Mouse (Mus musculus) heart, postnatal 0 days (tissue): ENCODE results near the gene Zfyve26. TPM values are rescaled to one million over a fixed set of nuclear protein-coding genes. Genes with fewer than 3 reads are reported as not detected.
A peak's percentile ranks its signal among the peaks of the same experiment; 100 is the strongest.

ENCODE experiments used
- ATAC-seq: fragments of 200-750 bp; cut with Nextera tagmentation; 2 replicates; pipeline ENCODE4 v1.8.0; 2017; ENCODE audit warnings: low read depth, moderate number of reproducible peaks, moderate library complexity; ENCODE audit not compliant: insufficient read depth
- DNase-seq: peaks from one replicate; pipeline ENCODE4 v3.0.0-alpha.2; 2016; ENCODE audit warnings: low spot score
- H3K27ac ChIP-seq: fragments of 300-500 bp; sonication (generic); 2 replicates; pipeline ENCODE4 v1.5.1; 2014; ENCODE audit warnings: low read depth, mild to moderate bottlenecking
- H3K27me3 ChIP-seq: fragments of 300-500 bp; sonication (generic); 2 replicates; pipeline ENCODE4 v1.6.1; 2014; ENCODE audit warnings: low read length, mixed read lengths; ENCODE audit not compliant: control insufficient read depth, insufficient read depth
- H3K36me3 ChIP-seq: fragments of 300-500 bp; sonication (generic); replicated peaks from 2 replicates; pipeline ENCODE4 v1.6.1; 2014; ENCODE audit warnings: low read length, mixed read lengths; ENCODE audit not compliant: control insufficient read depth, insufficient read depth
- H3K4me1 ChIP-seq: fragments of 300-500 bp; sonication (generic); 2 replicates; pipeline ENCODE4 v1.6.1; 2014; ENCODE audit warnings: antibody characterized with exemption; ENCODE audit not compliant: control insufficient read depth, insufficient read depth
- H3K4me2 ChIP-seq: fragments of 300-500 bp; sonication (generic); 2 replicates; pipeline ENCODE4 v1.6.1; 2014; ENCODE audit warnings: low read depth, mild to moderate bottlenecking, low read length, moderate library complexity
- H3K4me3 ChIP-seq: fragments of 300-500 bp; sonication (generic); 2 replicates; pipeline ENCODE4 v1.5.1; 2014; ENCODE audit warnings: low read depth, low read length
- H3K9ac ChIP-seq: fragments of 300-500 bp; sonication (generic); replicated peaks from 2 replicates; pipeline ENCODE4 v1.6.1; 2014; ENCODE audit warnings: low read depth, low read length, mixed read lengths
- H3K9me3 ChIP-seq: fragments of 300-500 bp; sonication (generic); replicated peaks from 2 replicates; pipeline ENCODE4 v1.6.1; 2016; ENCODE audit warnings: low read length; ENCODE audit not compliant: control insufficient read depth
- CTCF ChIP-seq: IDR thresholded peaks from 2 replicates; pipeline ENCODE4 v1.5.1; 2016; ENCODE audit warnings: antibody characterized with exemption, control low read depth, low read depth
- EP300 ChIP-seq: IDR thresholded peaks from 2 replicates; pipeline ENCODE4 v1.6.1; 2016; ENCODE audit warnings: antibody characterized with exemption, low read depth
- WGBS: fragments of 180-500 bp; shearing (Covaris S2); extraction: QIAGEN DNeasy Blood & Tissue Kit; methylation state at CpG from one replicate; pipeline ENCODE4 v1.1.7; 2014; 5-methylcytosine and 5-hydroxymethylcytosine counted together
- polyA plus RNA-seq: library from polyadenylated mRNA; unstranded; fragments of >200 nt; fragmentation: Nextera tagmentation; extraction: Ambion mirVana; gene quantifications from 2 replicates; pipeline ENCODE4 v1.2.1, GENCODE M21; 2015
- total RNA-seq: library from RNA; depleted of rRNA; stranded (reverse); fragments of >200 nt; gene quantifications from 2 replicates; pipeline ENCODE4 v1.2.3, GENCODE M21; 2014; ENCODE audit warnings: low replicate concordance

Gene Zfyve26
- total and polyA plus RNA-seq, 2 experiments from 2014 or later = 4.5 to 17.0 TPM

GRCm38 (mm10) chr12:79297121-79297576 is 1.0 kb upstream of the Zfyve26 start, which contains the start of gene Rad51b:
Gene Rad51b, plus strand, starts transcription at chr12:79297282.
- 0 out of 2 replicates have a peak, but pooled peaks cover 9% of the 10 kb centered on the region for H3K36me3 ChIP-seq
- ATAC-seq (peak; percentile 81), DNase-seq (peak; percentile 91)
- peaks cover 14% of the 10 kb centered on the region for H3K4me1 ChIP-seq
- H3K4me3 ChIP-seq = peak within 1 kb of the TSS; percentile 69
- no peaks in the 10 kb centered on the region for H3K27me3 ChIP-seq
- H3K4me2 ChIP-seq = peak within 1 kb of the TSS; percentile 89
- peak within 1 kb of the TSS; percentile 60 for H3K27ac ChIP-seq
- WGBS = under 1% methylated on average over 21 of the region's 21 CpGs
- TF ChIP-seq CTCF (no peak), EP300 (no peak)
- H3K9ac ChIP-seq = peak within 1 kb of the TSS; percentile 58
- no peaks in the 10 kb centered on the region for H3K9me3 ChIP-seq

DNA sequence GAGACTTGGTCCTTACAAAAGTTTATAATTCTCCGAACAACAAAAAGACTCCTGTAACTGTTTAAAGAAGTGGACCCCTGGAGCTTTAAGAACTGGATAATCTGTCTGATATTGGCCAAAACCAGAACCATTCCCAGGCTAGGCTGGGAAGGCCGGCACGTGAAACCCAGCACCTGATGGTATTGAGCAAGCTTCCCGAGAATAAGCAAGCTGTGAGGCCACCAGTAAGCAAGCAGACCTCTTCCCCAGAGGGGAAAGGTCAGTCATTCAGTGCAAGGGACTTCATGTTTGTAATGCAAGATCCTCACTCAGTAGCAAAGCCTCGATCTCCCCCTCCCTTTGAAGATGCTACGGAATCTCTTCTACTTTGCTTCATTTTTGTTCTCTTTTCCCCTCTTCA is 3.2 kb downstream of the Zfyve26 start:
- 83% methylated on average over 6 of the region's 6 CpGs for WGBS
- Histone ChIP-seq H3K27me3 (no peaks in the 10 kb centered on the region), H3K4me3 (no peak overlapping the region), H3K9me3 (no peaks in the 10 kb centered on the region), H3K36me3 (peaks cover 32% of the 10 kb centered on the region), H3K4me1 (peaks cover 12% of the 10 kb centered on the region), H3K9ac (no peak overlapping the region), H3K27ac (no peak overlapping the region), H3K4me2 (no peak overlapping the region)
- ATAC-seq = no peak
- DNase-seq = no peak
- TF ChIP-seq EP300 (no peak), CTCF (no peak)

DNA sequence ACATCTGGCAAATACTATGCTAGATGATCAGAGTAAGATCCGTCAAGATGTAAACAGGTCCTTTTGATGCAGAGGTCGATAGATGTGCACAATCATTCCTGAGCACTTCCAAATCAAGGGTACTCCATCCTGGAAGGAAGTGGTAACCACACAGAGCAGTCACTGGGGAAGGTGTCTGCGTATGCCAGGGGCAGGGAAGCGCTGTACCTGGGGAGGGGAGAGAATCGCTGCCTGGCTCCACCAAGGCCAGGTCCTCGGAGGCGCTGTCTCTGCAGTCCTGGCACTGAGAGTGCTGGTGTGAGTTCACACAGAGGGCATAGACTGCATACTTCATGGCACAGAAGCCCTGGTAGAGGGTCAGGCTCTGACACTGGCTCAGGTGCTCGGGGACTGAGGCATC is 13.5 kb downstream of the Zfyve26 start:
- Histone ChIP-seq H3K9ac (no peak overlapping the region), H3K4me2 (no peak overlapping the region), H3K27ac (no peak overlapping the region), H3K27me3 (no peaks in the 10 kb centered on the region), H3K9me3 (no peaks in the 10 kb centered on the region), H3K4me3 (no peak overlapping the region), H3K36me3 (peaks cover 97% of the 10 kb centered on the region), H3K4me1 (no peaks in the 10 kb centered on the region)
- WGBS = 87% methylated on average over 8 of the region's 8 CpGs
- ATAC-seq (no peak), DNase-seq (no peak)
- TF ChIP-seq CTCF (no peak), EP300 (no peak)

DNA sequence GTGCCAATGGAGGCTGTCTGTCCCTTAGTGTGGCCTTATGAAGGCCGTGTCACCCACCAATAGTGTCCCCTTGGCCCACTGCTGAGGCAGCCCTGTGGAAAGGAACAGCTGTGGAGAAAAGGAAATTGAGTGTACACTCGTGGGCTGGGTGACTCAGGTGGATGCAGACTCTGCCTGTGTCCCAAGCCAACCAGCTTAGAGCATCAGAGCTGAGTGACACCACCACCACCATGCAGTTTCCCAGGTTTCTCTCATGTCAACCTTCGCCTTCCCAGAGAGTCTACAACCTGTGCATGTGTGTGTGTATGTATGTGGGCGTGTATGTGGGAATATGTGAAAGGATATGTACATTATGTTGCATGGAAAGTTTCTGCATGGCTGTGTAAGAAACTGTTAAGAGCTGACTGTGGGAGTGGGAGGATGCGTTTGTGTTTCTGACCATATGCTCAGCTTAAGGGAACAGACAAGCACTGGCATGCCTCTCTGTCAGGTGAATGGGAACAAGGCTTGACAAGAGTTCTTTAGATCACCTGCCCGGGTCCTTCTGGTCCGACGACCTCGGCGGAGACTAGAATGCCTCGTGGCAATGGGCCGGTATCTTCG is 16.5 kb downstream of the Zfyve26 start:
- H3K4me3 ChIP-seq = no peak overlapping the region
- H3K36me3 ChIP-seq = peaks cover 94% of the 10 kb centered on the region
- no peak for ATAC-seq
- WGBS = 91% methylated on average over 13 of the region's 13 CpGs
- no peaks in the 10 kb centered on the region for H3K4me1 ChIP-seq
- no peak overlapping the region for H3K4me2 ChIP-seq
- H3K27ac ChIP-seq = no peak overlapping the region
- no peak for DNase-seq
- no peaks in the 10 kb centered on the region for H3K9me3 ChIP-seq
- H3K27me3 ChIP-seq = no peaks in the 10 kb centered on the region
- TF ChIP-seq EP300 (no peak), CTCF (no peak)
- no peak overlapping the region for H3K9ac ChIP-seq

DNA sequence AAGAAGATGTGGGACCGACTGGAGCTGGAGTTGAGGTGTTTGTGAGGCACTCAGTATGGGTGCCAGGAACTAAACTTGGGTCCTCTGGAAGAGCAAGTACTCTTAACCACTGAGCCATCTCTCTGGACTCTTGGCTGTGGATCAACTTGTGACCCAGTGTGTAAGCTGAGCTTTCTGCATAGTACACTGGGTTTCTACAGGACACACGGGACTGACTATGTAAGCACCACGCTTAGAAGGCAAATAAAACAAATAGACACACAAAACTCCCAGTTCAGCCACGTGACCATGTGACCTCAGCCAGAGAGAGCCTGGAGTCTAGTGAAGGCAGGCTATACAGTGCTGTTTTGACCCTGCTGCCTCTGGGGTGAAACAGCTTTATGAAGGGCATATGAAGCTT is 23.5 kb downstream of the Zfyve26 start:
- no peak overlapping the region for H3K27ac ChIP-seq
- H3K4me3 ChIP-seq = no peak overlapping the region
- peaks cover 94% of the 10 kb centered on the region for H3K36me3 ChIP-seq
- no peaks in the 10 kb centered on the region for H3K27me3 ChIP-seq
- H3K9ac ChIP-seq = no peak overlapping the region
- TF ChIP-seq CTCF = no peak
- no peak for TF ChIP-seq EP300
- no peak for DNase-seq
- H3K4me2 ChIP-seq = no peak overlapping the region
- ATAC-seq = no peak
- no peaks in the 10 kb centered on the region for H3K9me3 ChIP-seq
- no peaks in the 10 kb centered on the region for H3K4me1 ChIP-seq
- 84% methylated on average over 4 of the region's 4 CpGs for WGBS

- H3K27me3 ChIP-seq = no peaks in the 10 kb centered on the region
- H3K36me3 ChIP-seq = peaks cover 77% of the 10 kb centered on the region
- H3K9ac ChIP-seq = no peak overlapping the region
- no peak overlapping the region for H3K4me3 ChIP-seq
- 54% methylated on average over 5 of the region's 5 CpGs for WGBS
- no peak overlapping the region for H3K27ac ChIP-seq
- DNase-seq (no peak), ATAC-seq (no peak)
- H3K9me3 ChIP-seq = no peaks in the 10 kb centered on the region
- no peaks in the 10 kb centered on the region for H3K4me1 ChIP-seq
- no peak overlapping the region for H3K4me2 ChIP-seq
- TF ChIP-seq EP300 (no peak), CTCF (peak; percentile 43)
Observed at GRCm38 (mm10) chr12:79261035-79261434, 35.1 kb downstream of the Zfyve26 start.
